Mouse (Mus musculus) lung, postnatal 0 days (tissue): Measurements from ENCODE around the gene Gm11027.

Source experiments
- CTCF ChIP-seq: IDR thresholded peaks from 2 replicates; pipeline ENCODE4 v1.5.1; 2016; ENCODE audit warnings: antibody characterized with exemption, mild to moderate bottlenecking
- EP300 ChIP-seq: IDR thresholded peaks from 2 replicates; pipeline ENCODE4 v1.6.1; 2016; ENCODE audit warnings: antibody characterized with exemption, mild to moderate bottlenecking, control low read depth

GRCm38 (mm10) chr12:116317818-116318217 is 42.6 kb downstream of the Gm11027 start:
- TF ChIP-seq CTCF = no peak
- TF ChIP-seq EP300 = no peak
